Mouse (Mus musculus) v-Abl transformed pro-B cells (cell line): ENCODE data around the gene Ube2g2.

Source experiments
- in situ Hi-C, 2 experiments: fragments of 400-800 bp; cut with MboI; formaldehyde crosslinking; loops; one replicate each; pipeline ENCODE4 v1.15.1; 2025; ENCODE audit not compliant: unreplicated experiment in 2 of 2

The Ube2g2 gene

DNA sequence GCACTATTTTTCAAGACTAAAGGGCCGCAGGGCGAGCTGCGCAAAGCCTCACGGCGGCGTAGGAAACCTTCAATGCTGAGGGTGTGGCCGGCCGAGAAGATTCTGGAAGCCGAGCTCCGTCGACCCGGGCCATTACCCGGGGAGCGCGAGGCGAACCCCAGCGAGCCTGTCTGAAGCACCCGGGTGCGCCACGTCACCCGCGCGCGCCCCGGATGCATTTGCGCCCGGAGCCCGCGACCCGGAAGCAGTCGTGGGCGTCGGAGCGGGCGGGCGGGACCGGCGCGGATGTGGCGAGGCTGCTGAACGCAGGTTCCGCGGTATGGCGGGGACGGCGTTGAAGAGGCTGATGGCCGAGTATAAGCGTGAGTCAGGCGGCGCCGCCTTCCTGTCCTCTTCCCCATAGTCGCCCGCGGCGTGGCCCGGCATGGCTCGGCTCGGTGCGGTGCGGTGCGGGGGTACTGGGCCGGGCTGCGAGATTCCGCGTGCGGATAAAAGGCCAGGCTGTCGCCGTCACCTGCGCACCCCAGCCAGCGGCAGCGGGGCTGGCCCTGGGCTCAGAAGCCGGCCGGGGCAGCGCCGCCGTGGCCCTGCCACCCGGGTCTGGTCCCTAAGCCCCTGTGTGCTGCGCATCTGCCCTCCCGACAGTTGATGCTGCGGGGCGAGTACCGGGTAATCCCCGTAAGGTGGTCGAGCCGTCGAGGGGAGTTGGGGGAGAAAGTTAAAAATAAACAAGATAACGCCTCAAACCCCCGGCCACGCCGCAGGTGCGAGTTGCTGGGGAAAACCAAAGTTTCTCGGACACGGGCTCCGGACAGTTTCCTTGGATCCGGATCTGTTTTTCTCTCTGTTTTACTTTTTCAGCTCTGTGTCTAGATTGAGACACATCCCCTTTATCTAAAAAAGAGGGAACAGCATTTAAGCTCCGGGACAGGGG, at the start of gene Ube2g2:
Gene Ube2g2, plus strand, starts transcription at position 221 of the 934 bp plus-strand sequence.
- in situ Hi-C loops: loop anchor here (10.0 to 25.0 kb wide), 3 partner anchors 262 to 965 kb away; partner anchors contain the start of genes 1810043G02Rik (in 1 of the 2), Syde1 (in 1 of the 2) and Trpm2 (in 1 of the 2)

DNA sequence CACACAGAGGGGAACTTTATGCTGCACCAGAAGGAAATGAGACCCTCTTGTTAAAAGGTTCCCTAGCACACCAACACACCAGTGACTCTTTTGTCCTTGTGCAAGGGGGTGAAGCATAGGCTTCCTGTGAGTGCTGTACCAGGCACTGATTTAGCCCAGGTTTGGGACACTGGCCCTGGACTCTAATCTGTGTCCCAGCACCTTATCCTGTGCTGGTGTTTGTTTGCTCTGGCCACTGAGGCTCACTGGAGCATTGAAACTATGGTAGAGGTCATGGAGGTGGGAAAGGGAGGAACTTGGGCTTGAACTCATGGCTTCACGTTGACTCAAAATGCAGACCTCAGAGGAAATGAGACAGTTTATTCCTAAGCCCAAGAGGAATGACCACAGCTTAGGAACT, 48.9 kb upstream of the Ube2g2 start:
- in situ Hi-C loops: loop anchor here in 1 of 2 experiments (5.0 kb wide), 1 partner anchor 56 kb away; the partner anchor contains the start of gene Fam207a

DNA sequence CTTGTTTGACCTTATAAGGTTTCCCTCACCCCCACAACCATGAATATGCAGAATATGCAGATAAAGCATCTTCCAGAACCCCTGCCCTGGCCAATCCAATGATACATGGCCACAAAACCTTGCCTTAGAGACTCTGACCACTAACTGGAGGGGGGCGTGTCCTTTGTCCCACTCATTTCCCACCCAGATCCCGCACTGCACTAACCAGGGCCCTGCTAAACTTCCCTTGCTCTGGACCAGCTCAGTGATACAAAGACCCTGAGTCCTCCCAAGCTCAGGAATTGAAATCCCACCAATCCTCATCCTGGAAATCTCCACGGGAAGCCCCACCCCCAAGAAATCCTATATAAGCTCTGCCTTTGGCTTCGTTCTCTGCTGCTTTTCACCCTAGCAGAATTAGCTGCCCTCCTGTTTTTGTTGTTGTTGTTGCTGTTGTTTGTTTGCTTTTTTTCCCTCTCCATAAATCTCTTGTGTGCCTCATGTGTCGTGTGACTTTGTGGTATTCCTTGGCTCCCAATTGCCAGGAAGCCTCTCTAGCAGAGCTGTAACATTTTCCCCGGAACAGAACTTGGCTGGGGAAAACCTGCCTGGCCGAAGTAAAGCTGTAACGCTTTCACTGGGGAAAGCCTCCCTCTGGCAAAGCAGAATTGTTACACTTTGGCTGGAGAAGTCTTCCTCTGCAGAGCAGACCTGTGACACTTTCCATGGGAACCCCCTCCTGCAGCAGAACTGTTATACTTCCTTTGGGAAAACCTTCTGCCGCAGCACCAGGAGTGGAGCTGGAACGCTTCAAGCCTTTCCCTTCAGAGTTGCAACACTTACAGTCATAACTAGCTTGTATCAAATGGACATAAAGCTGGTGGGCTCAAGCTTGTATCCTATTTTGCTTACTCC, 41.8 kb upstream of the Ube2g2 start:
- in situ Hi-C loops: no loop called here

DNA sequence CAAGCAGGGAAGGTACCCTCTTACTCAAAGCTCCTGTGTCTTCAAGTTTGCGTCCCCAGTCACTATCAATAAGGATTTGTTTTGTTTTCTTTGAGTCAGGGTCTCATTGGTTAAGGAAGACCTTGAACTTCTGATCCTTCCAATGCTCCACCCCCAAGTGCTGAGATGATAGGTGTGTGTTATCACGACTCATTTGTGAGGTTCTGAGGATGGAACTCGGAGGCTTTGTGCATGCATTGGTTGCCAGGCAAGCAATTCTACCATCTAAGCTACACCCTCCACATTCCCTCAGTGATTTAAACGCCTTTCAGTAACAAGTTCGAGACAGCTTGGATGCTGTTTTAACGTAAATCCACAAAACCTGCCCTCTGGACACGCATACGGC, 41.1 kb upstream of the Ube2g2 start:
- in situ Hi-C loops: no loop called here

DNA sequence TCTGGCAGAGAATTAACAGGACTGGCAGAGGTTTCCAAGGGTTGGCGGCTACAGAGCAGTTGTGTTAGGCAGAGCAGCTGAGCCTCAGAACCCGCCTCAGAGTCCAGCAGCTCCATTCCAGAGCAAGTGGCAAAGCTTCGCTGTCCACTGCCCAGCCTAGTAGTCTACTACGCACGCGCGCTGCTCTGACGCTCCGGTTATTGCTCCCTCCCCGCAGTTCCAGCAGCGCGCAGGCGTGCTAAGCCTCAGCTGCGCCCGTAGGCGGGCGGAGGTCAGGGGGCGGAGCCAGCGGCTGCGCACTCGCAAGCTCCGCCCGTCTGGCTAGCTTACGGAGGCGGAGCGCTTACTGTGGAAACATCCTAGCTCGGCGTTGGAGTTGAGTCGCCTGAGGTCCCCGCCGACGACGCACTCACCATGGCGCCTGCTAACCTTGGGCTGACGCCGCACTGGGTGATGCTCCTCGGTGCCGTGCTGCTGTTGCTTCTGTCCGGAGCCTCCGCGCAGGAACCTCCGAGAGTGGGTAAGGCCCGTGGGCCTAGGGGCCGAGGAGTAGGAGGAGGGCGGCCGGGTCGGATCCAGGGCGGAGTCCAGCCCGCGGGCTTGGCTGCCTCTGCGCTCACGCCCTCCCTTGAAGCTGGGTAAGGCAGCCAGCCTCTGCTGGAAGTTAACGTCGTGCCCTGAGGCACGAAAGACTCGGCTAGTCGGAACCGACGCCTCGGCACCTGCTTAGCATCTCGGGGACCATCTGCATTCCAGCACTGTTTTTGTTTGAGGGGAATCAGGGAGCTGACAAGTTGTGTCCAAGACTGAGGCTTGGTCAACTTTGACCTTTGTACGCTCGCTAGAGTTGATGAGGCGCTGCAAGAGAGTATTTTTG, 40.4 kb upstream of the Ube2g2 start, which contains the start of gene Pttg1ip:
Gene Pttg1ip, plus strand, starts transcription at position 313 of the 877 bp plus-strand sequence.
- in situ Hi-C loops: no loop called here

DNA sequence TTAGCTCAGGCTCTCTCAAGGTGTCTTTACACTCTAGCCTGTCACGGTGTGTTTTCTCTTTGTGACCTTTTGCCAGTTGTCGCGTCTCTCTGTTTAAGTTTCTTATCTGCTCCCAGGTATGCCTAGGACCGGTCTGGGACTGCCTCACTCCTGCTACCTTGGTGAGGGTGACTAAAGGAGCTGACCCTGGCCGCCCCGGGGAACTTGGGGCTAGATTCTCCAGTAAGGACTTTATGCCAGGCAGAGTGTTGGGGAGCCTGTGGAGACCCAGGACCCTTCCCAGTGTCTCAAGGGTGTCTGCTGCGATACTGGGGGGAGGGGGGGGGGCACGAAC, 39.8 kb upstream of the Ube2g2 start:
- in situ Hi-C loops: no loop called here

DNA sequence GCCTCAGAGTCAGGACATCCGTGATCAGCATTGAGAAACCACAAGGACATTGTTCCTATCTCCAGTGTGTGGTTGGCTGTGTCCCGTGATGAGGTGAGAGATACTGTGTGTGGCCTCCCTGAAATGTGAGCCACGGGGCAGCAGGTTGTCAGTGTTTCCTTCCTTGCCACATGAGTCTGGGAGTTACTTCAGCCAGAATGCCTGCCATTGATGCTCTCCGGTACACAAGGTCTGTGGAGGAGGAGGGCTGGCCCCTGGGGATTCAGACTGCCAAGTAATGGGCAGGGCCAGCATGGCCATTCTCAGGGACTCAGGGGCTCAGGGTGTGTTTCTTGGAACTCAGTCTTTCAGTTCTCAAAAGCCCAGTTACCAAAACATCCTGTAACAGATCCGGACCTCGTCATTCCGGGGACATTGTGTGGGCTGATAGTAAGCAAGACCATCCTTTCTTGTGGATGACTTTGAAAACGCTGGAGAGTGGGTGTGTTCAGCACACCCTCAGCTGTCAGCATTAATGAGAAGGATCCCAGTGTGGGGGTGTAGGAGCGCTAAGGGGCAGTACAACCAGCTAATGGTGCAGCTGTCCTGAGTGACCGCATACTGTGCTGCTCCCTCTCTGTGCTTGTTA, 38.2 kb upstream of the Ube2g2 start:
- in situ Hi-C loops: no loop called here

DNA sequence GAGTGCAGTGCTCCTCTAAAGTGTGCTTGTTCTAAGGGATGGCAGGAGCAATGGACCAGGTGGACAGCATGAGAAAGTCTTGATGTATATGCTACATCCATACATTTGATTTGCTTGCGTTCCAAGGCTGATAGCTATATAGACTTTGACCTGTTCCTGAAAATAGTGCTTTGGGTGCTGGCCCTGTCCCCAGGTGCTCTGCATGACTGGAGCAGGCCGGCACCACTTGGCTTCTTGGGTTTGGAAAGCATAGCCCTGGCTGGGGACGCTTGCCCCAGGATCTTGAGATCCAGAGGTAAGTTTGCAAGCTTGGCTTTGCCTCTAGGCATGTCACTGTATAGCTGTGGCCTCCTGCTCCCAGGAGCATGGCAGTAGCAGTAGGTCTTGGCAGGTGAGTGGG, 35.4 kb upstream of the Ube2g2 start:
- in situ Hi-C loops: no loop called here

DNA sequence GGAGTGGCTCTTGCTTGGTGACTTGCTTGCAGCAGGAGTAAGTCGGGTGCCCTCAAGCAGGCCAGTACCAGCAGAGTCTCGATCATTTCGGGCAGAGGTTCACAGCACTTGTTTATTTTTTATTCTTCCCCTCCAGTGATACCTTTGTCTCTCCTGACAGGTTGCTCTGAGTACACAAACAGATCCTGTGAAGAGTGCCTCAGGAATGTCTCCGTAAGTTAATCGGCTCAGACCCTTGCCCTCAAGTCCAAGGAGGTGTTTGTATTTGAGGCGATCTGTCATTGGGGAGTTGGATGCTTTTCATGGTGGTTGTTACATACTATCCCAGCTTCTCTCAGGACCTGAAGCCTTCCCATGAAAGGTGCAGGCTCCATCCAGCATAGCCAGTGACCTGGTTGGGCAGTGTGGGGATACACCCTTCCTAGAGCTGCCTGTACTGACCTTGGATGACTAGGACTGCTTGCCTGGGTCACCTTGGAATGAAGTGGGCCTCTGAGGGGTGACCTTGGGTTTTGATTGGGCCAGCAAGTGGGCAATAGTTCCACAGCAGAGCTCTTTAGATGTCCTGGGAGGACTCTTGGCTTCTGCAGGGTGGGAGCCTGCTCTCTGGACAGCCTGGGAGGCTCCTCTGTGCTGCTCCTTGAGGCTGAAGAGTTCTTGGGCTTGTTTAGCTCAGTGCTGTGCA, 34.8 kb upstream of the Ube2g2 start:
- in situ Hi-C loops: no loop called here

DNA sequence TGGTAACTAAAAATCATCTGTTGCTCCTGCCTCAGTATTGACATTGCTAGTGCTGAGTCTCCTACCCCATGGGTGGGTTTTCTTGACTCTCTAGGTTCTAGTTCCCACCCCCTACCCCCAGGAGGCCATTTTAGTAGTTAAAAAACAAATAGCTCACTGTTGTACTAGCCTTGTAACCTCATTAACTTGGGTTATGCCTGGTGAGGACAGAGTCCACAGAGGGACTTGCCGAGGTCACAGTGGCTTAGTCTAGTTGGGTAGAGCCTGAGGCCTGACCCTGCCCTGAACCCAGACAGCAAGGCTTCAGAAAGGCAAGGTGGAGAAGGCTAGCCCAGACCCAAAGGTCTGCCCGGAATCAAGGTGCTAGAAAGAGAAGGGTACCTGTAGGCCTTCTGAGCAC, 34.0 kb upstream of the Ube2g2 start:
- in situ Hi-C loops: no loop called here

DNA sequence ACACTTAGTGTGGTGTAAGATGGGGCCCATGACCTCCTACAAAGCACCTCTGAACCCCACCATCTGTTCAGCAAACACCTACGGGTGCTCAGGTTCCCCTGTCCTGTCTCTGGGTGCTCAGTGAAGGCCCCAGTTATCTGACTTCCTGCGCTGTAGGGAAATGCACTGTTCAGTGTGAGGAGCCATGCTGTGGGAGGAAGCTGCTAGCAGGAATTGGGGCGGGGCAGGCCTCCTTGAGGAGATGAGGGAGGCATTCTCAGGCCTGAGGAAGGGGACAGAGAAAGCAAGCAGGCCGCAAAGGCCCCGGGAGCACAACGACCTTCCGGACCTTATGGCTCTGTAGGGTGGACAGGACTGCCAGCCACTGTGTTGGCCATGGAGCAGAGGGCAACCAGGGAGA, 33.0 kb upstream of the Ube2g2 start:
- in situ Hi-C loops: no loop called here

DNA sequence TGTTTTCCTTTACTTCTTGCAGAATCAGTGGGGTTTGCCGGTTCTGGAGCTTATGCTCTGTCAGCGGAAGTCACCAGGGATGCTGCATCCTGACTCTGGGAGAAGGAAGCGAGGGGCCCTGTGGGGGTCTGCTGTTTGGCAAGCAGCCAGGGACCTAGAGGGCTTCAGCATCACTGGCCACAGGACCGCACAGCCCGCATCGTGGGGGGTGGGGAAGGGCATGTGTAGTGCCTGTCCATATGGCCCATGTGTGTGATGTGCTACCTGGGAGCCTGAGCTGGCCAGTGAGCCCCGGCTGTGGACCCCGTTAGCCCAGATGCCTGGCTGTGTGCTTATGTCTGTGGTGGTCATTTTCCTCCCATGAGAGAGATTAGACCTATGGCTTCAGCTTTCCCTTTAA, 32.3 kb upstream of the Ube2g2 start:
- in situ Hi-C loops: no loop called here

DNA sequence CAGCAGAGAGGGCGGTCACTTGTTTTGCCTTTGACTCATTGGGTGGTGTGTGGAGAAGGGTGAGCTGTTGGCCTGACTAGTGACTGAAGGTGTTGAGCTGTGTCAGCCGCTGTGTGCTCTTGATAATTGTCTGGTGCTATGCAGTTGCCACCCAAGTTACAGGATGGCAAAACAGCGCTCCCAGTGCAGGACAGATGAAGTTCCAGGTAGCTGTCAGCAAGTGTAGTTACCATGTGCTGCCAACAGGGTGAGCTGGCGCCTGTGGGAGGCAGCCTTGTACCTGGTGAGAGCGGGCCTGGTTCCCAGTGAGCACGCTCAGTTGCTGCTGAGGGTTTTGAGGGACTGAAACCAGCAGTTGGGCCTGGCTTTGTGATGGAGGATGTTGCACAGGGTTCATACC, 31.3 kb upstream of the Ube2g2 start:
- in situ Hi-C loops: no loop called here

DNA sequence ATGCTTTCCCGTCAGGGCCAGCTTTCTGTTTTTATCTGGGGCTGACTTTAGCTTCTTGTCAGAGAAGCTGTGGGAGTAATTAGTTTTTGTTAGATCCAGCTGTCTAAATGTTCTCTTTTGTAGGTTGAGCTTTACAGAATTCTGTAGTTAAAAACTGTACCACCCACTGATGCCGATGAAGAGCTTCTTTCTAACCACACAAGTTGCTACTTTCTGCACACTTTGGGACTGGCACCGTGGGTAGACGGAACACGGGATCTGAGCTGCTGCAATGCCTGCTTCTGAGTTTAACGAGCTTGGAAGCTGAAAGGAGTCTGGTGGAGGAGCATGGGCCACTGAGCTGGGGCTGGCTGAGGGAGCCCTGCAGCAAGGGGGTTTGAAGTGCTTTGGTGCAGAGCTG, 30.5 kb upstream of the Ube2g2 start:
- in situ Hi-C loops: no loop called here

DNA sequence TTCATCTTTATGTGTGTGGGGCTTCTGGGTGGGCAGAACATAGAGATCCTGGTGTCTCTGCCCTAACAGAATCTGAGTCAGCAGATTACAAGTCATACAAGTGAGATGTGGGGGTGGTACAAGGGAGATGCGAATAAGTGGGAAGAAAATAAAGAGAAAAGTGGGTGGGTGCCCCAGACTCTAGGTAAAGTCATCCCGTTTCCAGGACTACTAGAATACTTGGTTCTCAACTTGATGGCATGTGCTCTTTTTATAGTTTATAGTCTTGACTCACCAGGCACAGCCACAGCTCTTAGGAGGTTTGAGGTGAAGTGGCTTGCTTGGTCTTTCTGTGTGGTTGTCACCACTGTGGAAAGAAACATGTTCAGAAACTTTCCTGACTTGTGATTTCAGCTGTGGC, 26.0 kb upstream of the Ube2g2 start:
- in situ Hi-C loops: no loop called here

DNA sequence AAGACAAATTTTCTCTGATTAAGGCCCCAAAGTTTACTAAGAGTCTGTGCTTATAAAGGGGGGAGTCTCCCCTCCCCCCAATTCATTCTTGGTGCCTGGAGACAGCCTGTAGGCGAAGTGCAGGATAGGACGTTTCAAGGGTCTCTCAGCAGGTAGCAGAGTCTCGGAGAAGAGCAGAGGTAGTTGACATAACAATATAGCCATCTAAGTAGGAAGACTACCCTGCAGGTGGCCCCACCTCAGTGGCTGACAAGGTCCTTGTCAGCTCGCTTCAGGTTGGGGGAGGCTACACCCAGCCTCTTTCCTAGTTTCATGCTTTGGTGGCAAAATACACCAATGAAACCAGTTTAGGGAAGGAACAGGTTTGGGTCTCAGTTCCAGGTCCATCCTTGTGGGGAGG, 19.1 kb upstream of the Ube2g2 start:
- in situ Hi-C loops: loop anchor here in 1 of 2 experiments (25.0 kb wide), 1 partner anchor 984 kb away; the partner anchor contains the start of gene Syde1

DNA sequence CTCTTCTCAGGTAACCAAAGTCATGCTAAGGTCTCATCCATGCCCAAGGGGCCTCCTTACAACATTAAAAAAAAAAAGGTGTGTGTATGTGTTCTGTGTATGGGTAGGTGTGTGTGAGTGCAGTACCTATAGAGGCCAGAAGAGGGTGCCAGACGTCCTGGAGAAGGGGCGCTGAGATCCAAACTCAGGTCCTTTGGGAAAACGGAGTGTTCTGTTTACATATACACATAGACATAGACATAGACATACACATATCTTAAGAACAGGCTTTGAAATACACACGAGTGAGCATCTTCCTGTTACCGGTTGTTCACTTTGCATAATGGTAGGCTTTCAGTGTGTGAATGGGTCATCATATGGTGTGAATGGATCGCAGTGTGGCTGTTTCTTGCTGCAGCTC, 18.0 kb upstream of the Ube2g2 start:
- in situ Hi-C loops: loop anchor here in 1 of 2 experiments (25.0 kb wide), 1 partner anchor 983 kb away; the partner anchor contains the start of gene Syde1

DNA sequence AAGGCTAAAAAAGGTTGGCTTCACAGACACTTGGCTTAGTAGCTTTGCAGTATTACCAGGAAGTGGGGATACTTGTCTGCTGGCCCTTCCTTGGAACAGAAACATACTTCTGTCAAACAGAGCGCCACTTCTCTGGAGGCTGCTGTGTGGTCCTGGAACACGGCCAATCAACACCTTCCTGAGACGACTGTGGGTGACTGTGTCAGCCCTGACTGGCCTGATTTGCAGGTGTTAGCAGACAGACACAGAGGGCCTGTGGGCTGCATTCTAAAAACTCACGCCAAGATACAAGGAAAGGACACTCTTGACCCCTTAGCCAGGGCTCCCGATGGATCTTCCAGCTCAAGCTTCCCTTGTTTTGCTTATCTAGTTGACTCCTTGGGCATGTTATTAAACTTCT, 17.1 kb upstream of the Ube2g2 start:
- in situ Hi-C loops: loop anchor here in 1 of 2 experiments (25.0 kb wide), 1 partner anchor 982 kb away; the partner anchor contains the start of gene Syde1

DNA sequence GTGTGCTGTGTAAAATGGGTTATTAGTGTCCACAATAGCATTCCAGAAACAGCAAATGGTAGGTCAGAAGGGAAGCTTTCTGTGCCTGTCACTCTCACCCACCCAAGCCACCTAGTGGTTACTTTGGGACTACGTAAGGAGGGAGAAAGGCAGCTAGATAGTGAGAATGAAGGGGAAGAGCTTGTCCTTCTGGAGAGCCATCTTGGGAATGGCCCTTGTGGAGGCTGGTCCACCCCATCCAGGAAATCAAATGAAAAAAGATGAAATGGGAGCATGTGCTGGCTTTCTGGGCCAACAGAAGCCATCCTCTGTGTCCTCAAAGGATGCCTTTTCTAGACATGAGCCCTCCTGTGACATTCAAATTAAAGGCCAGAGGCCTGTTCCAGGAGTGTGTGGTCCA, 16.7 kb upstream of the Ube2g2 start:
- in situ Hi-C loops: loop anchor here in 1 of 2 experiments (25.0 kb wide), 1 partner anchor 982 kb away; the partner anchor contains the start of gene Syde1
